Mouse (Mus musculus) testis, postnatal 14 days (tissue): ENCODE measurements around the gene Eipr1.
"Not testable (repeated sequence)": the region's sequence is repeated elsewhere in the genome, so short reads cannot be mapped to it uniquely, and the experiment has no call there.

Experiments
- DNase-seq: peaks from one replicate; pipeline ENCODE4 v3.0.0; 2021; ENCODE audit warnings: low spot score

Gene Eipr1

GRCm38 (mm10) chr12:28889068-28889674, 137.6 kb downstream of the Eipr1 start:
- no peak for DNase-seq

- no peak for DNase-seq
Observed at GRCm38 (mm10) chr12:28891523-28891922, 139.9 kb downstream of the Eipr1 start.

GRCm38 (mm10) chr12:28896577-28896976, 145.0 kb downstream of the Eipr1 start:
- no peak for DNase-seq

- DNase-seq: no peak
Observed at GRCm38 (mm10) chr12:28898307-28898706, 146.7 kb downstream of the Eipr1 start.

- no peak for DNase-seq
Observed at GRCm38 (mm10) chr12:28899696-28900095, 148.1 kb downstream of the Eipr1 start.

GRCm38 (mm10) chr12:28900341-28900740, 148.7 kb downstream of the Eipr1 start:
- no peak for DNase-seq

- no peak for DNase-seq
Observed at GRCm38 (mm10) chr12:28902132-28902531, 150.5 kb downstream of the Eipr1 start.

GRCm38 (mm10) chr12:28903082-28903481, 151.5 kb downstream of the Eipr1 start:
- no peak for DNase-seq

- no peak for DNase-seq
Observed at GRCm38 (mm10) chr12:28905486-28905885, 153.9 kb downstream of the Eipr1 start.

GRCm38 (mm10) chr12:28906016-28906415, 154.4 kb downstream of the Eipr1 start:
- no peak for DNase-seq

- DNase-seq: no peak
Observed at GRCm38 (mm10) chr12:28906809-28907297, 155.2 kb downstream of the Eipr1 start.

- no peak for DNase-seq
Observed at GRCm38 (mm10) chr12:28907814-28908213, 156.2 kb downstream of the Eipr1 start.

- no peak for DNase-seq
Observed at GRCm38 (mm10) chr12:28909851-28910250, 158.2 kb downstream of the Eipr1 start.

GRCm38 (mm10) chr12:28910568-28910967, 159.0 kb downstream of the Eipr1 start:
- DNase-seq: no peak

GRCm38 (mm10) chr12:28912351-28912936, 160.8 kb downstream of the Eipr1 start:
- DNase-seq: no peak

GRCm38 (mm10) chr12:28913099-28913498, 161.5 kb downstream of the Eipr1 start:
- no peak for DNase-seq

- DNase-seq: not testable (repeated sequence)
Observed at GRCm38 (mm10) chr12:28914056-28914455, 162.5 kb downstream of the Eipr1 start.
